Mouse (Mus musculus): Measurements from ENCODE around the gene P3h1. TPM values are rescaled to one million over a fixed set of nuclear protein-coding genes. Genes with fewer than 3 reads are reported as not detected.
"Not testable (repeated sequence)": the region's sequence is repeated elsewhere in the genome, so short reads cannot be mapped to it uniquely, and the experiment has no call there.

The P3h1 gene
- total RNA-seq, 2 experiments from 2014 or later, result 26.2 to 29.3 TPM

DNA sequence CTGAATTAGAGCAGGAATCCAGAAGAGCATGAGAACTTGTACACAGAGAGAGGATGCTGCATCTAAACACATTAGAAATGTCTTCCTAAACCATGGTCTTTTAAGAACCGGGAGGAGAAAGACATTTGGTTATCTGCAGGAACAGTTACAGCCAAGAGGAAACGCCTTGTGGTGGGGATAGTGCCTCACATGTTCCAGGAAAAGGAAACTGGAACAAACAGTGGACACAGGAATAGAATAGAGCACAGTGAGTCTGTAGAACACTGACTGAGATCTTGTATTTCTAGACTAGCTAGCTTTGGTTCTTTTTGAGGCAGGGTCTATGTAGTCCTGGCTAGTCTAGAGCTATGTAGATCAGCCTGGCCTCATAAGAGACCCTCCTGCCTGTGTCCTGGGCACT is 42.5 kb downstream of the P3h1 start:
- DNase-seq, result no peak

- DNase-seq, result no peak
These were observed 43.0 kb downstream of the P3h1 start for GRCm38 (mm10) chr4:119275726-119276125.

GRCm38 (mm10) chr4:119278784-119279183 is 46.1 kb downstream of the P3h1 start:
- not testable (repeated sequence) for DNase-seq

DNA sequence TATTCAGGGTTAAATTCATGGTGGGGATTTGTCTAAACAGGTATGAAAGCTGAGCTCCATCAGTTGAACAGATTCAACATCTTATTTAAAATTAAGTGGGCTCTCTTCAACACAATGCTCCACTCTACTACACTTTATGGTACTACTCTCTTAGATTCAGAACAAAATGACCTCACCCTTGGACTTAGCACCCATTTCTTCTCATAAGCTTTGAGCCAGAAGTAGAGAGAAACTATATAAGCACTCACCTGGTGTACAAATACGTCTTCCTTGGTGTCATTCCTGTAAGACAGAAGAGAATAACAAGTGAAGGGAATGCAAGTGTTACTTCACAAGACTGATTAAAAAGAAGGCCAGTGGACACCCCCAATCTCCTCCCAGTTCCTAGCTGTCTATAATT is 52.1 kb downstream of the P3h1 start:
- no peak for DNase-seq

DNA sequence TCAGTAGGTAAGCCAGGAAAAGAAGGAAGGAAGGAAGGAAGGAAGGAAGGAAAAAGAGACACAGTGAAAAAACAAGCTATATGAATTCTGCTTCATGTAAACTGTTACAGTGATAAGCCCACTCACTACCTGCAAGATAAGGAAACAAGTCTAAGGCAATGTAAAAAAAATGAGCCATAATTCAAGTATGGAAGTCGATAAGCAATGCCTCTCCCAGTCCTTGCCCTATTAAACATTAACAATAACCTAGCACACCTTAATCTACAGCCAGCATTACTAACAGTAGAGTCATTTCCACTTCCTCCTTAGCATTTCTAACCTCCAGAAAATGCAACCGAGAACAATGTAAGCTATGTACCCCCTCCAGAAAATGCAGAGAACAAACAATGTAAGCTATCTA is 52.6 kb downstream of the P3h1 start:
- DNase-seq, result no peak

DNA sequence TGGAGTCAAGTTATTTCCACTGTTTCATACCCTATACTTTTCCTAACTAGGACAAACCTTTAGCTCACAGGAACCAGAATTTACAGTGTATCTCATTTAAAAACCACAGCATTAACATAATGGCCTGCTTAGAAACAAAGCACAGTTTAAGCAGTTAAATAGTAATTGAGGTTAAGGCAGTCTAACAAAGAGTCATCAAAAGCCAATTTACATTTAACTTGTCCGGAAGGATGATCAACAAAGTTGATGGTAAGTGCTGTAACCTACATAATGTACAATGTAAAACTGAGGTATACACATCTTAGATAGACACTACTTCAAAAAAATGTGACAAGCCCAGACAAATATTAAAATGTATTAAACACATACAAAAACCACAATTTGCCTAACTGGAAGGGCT is 59.2 kb downstream of the P3h1 start:
- no peak for DNase-seq

DNA sequence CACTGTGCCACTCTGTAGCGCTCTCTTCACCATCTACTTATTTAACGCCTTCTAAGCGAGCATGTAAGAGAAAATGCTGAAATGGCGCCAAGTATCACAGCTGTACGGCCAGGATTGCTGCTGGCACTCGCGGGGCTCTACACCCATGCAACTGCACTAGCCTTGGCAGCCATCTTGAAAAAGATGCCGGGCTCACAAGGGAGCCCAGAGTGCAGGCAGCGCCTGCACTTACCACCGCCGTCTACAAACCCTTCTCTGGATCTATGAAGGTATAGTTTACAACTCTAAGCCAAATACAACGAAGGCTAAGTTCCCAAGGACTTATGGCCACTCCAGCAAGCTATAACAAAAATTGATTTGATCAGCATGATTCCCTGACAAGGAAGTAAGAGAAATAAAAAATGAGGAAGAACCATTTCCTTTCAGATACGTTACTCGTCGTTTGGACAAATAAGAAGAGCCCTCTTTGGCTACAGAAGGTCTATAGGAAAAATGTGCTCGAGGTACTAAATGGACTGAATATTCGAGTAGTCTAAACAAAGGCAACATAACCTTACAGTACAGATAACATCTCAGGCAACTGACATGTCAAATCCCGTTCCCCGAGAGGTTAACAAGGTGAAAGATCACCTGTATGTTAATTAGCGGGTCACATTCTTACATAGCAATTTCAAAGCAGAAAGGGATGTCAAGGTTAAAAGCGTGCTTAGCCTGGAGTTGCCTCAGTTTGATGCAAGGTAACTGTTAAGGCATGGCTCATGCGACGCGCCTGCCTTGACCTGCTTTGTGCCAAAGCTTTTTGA is 60.3 kb downstream of the P3h1 start:
- DNase-seq, result peak; percentile 69

GRCm38 (mm10) chr4:119293574-119294258 is 61.0 kb downstream of the P3h1 start:
- DNase-seq, result peak; percentile 61

DNA sequence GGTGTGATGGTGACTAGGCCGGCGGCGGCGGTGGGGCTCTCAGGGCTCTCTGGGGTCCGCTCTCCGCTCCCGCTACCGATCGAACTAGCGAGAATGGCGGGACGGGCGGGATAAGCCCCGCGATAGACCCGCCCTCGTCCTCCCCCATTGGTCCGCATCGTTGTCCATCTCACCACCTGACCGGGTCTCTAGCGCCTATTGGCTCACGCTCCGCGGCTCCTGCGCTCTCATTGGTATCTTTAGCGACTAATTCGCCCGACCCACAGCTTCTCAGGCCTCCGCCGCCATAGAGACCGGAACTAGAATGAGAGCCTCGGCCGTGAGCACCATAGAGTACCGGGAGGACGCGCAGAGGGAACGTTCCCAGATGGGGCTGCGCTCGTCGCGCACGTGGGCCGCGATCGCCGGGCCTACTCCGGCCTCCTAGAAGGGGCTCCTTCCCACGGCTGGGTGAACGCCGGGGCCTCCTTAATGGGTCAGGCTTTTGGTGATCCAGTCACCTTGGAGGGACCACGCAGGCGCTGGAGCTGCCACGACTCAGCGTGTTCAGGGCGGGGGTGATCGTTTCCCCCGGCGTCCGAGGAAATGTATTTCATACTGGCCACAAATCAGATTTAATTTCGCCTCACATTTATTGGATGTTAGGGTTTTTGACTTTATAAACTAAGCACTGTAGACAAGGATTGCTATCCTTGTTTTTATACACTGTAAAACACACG is 61.9 kb downstream of the P3h1 start, which contains the start of gene Ybx1:
Ybx1 (minus strand) TSS at position 190 of the 719 bp plus-strand sequence.
- DNase-seq, result peak; percentile 100

- no peak for DNase-seq
These were observed 62.4 kb downstream of the P3h1 start for GRCm38 (mm10) chr4:119295134-119295453.

GRCm38 (mm10) chr4:119297361-119297760 is 64.6 kb downstream of the P3h1 start:
- no peak for DNase-seq

Other genes with a start within 250 kb of the P3h1 start
- 10 to 100 TPM in 1 of 2 experiments, 1 to 10 TPM in 1; 9.1 to 12.9 TPM for gene Slc2a1, start 124.2 kb upstream of the P3h1 start, total RNA-seq (2021)
- 10 to 100 TPM; 13.5 to 15.9 TPM for gene Zfp691, start 58.7 kb upstream of the P3h1 start, total RNA-seq (2021)
- 1 to 10 TPM; 4.9 to 7.5 TPM for gene Ermap, start 42.9 kb upstream of the P3h1 start, total RNA-seq (2021)
- 10 to 100 TPM; 24.6 to 27.8 TPM for gene Svbp, start 37.6 kb upstream of the P3h1 start, total RNA-seq (2021)
- gene Tmem269, start 14.7 kb upstream of the P3h1 start, total RNA-seq (2021), result under 1 TPM; 0.27 to 0.39 TPM
- gene AU022252, start 203 bp upstream of the P3h1 start, total RNA-seq (2021), result 10 to 100 TPM; 24.9 to 25.6 TPM
- under 1 TPM; 0.54 to 0.64 TPM for gene Cldn19, start 22.5 kb downstream of the P3h1 start, total RNA-seq (2021)
- gene Ybx1, start 61.7 kb downstream of the P3h1 start, total RNA-seq (2021), result 100 to 1,000 TPM; 521 to 559 TPM
- 10 to 100 TPM; 20.3 to 26.3 TPM for gene Ppih, start 87.6 kb downstream of the P3h1 start, total RNA-seq (2021)
- gene Ccdc30, start 182.6 kb downstream of the P3h1 start, total RNA-seq (2021), result 10 to 100 TPM in 1 of 2 experiments, 1 to 10 TPM in 1; 6.7 to 10.5 TPM
- gene Ppcs, start 189.5 kb downstream of the P3h1 start, total RNA-seq (2021), result 10 to 100 TPM; 28.8 to 33.2 TPM
- 1 to 10 TPM; 1.9 to 2.6 TPM for gene Zmynd12, start 189.9 kb downstream of the P3h1 start, total RNA-seq (2021)